Mouse (Mus musculus): ENCODE measurements at regions not wholly inside any gene's neighbourhood (a gene's known extent, or its start where the extent isn't known, plus 50 kb on each side); places are given as distances from the start of the nearest gene placed in this dataset.

- no peak overlapping the region for H3K9ac ChIP-seq
- ATAC-seq (ENCODE audit: low FRiP score, low read depth): no peak
- H3K4me1 ChIP-seq: no peaks in the 10 kb centered on the region
- no peaks in the 10 kb centered on the region for H3K9me3 ChIP-seq
- no peaks in the 10 kb centered on the region for H3K27me3 ChIP-seq (replicated peaks)
- no peaks in the 10 kb centered on the region for H3K36me3 ChIP-seq
- WGBS: 85% methylated on average over 4 of the region's 4 CpGs
- no peak overlapping the region for H3K4me3 ChIP-seq
- H3K27ac ChIP-seq: no peak overlapping the region
- no peak overlapping the region for H3K4me2 ChIP-seq (replicated peaks)
Observed at GRCm38 (mm10) chr12:97529556-97529955, 729.7 kb downstream of the Galc start.

- H3K27me3 ChIP-seq (replicated peaks): no peaks in the 10 kb centered on the region
- H3K27ac ChIP-seq: no peak overlapping the region
- H3K4me2 ChIP-seq (replicated peaks): no peak overlapping the region
- no peaks in the 10 kb centered on the region for H3K36me3 ChIP-seq
- WGBS: 48% methylated on average over 1 of the region's 1 CpGs
- no peaks in the 10 kb centered on the region for H3K4me1 ChIP-seq
- H3K9me3 ChIP-seq: no peaks in the 10 kb centered on the region
- ATAC-seq (ENCODE audit: low FRiP score, low read depth): no peak
- H3K4me3 ChIP-seq: no peak overlapping the region
- no peak overlapping the region for H3K9ac ChIP-seq
Observed at GRCm38 (mm10) chr12:97525931-97526330, 733.3 kb downstream of the Galc start.

- Histone ChIP-seq H3K4me2 (replicated peaks) (no peak overlapping the region), H3K9me3 (no peaks in the 10 kb centered on the region), H3K36me3 (no peaks in the 10 kb centered on the region), H3K9ac (no peak overlapping the region), H3K4me3 (no peak overlapping the region), H3K27me3 (replicated peaks) (no peaks in the 10 kb centered on the region), H3K27ac (no peak overlapping the region), H3K4me1 (no peaks in the 10 kb centered on the region)
- ATAC-seq (ENCODE audit: low FRiP score, low read depth): 0 out of 2 replicates have a peak, but pooled peaks have one; percentile 33
- WGBS: 74% methylated on average over 4 of the region's 4 CpGs
Observed at GRCm38 (mm10) chr12:97519834-97520489, 739.3 kb downstream of the Galc start.

GRCm38 (mm10) chr12:97517534-97517933, 741.7 kb downstream of the Galc start:
- no peak overlapping the region for H3K27ac ChIP-seq
- H3K4me2 ChIP-seq (replicated peaks): no peak overlapping the region
- no peaks in the 10 kb centered on the region for H3K27me3 ChIP-seq (replicated peaks)
- H3K9me3 ChIP-seq: no peaks in the 10 kb centered on the region
- H3K9ac ChIP-seq: no peak overlapping the region
- no peaks in the 10 kb centered on the region for H3K36me3 ChIP-seq
- no peaks in the 10 kb centered on the region for H3K4me1 ChIP-seq
- 85% methylated on average over 2 of the region's 2 CpGs for WGBS
- H3K4me3 ChIP-seq: no peak overlapping the region
- ATAC-seq (ENCODE audit: low FRiP score, low read depth): no peak

- no peak overlapping the region for H3K9ac ChIP-seq
- no peaks in the 10 kb centered on the region for H3K36me3 ChIP-seq
- WGBS: 96% methylated on average over 5 of the region's 5 CpGs
- H3K4me2 ChIP-seq (replicated peaks): no peak overlapping the region
- ATAC-seq (ENCODE audit: low FRiP score, low read depth): no peak
- no peak overlapping the region for H3K27ac ChIP-seq
- no peaks in the 10 kb centered on the region for H3K27me3 ChIP-seq (replicated peaks)
- no peaks in the 10 kb centered on the region for H3K4me1 ChIP-seq
- no peaks in the 10 kb centered on the region for H3K9me3 ChIP-seq
- no peak overlapping the region for H3K4me3 ChIP-seq
Observed at GRCm38 (mm10) chr12:97515805-97516204, 743.5 kb downstream of the Galc start.

GRCm38 (mm10) chr12:97511866-97512265, 747.4 kb downstream of the Galc start:
- Histone ChIP-seq H3K4me2 (replicated peaks) (no peak overlapping the region), H3K9me3 (no peaks in the 10 kb centered on the region), H3K36me3 (no peaks in the 10 kb centered on the region), H3K27ac (no peak overlapping the region), H3K27me3 (replicated peaks) (no peaks in the 10 kb centered on the region), H3K4me3 (no peak overlapping the region), H3K9ac (no peak overlapping the region), H3K4me1 (no peaks in the 10 kb centered on the region)
- no peak for ATAC-seq (ENCODE audit: low FRiP score, low read depth)
- 49% methylated on average over 9 of the region's 9 CpGs for WGBS

GRCm38 (mm10) chr12:97501441-97501840, 757.8 kb downstream of the Galc start:
- WGBS: 90% methylated on average over 2 of the region's 2 CpGs
- Histone ChIP-seq H3K9me3 (no peaks in the 10 kb centered on the region), H3K4me2 (replicated peaks) (no peak overlapping the region), H3K27me3 (replicated peaks) (no peaks in the 10 kb centered on the region), H3K27ac (no peak overlapping the region), H3K36me3 (no peaks in the 10 kb centered on the region), H3K4me1 (no peaks in the 10 kb centered on the region), H3K9ac (no peak overlapping the region), H3K4me3 (no peak overlapping the region)
- ATAC-seq (ENCODE audit: low FRiP score, low read depth): no peak

GRCm38 (mm10) chr12:97483559-97483958, 775.7 kb downstream of the Galc start:
- no peak overlapping the region for H3K27ac ChIP-seq
- H3K9me3 ChIP-seq: no peaks in the 10 kb centered on the region
- H3K4me3 ChIP-seq: no peak overlapping the region
- no peaks in the 10 kb centered on the region for H3K4me1 ChIP-seq
- H3K36me3 ChIP-seq: no peaks in the 10 kb centered on the region
- H3K4me2 ChIP-seq (replicated peaks): no peak overlapping the region
- WGBS: 79% methylated on average over 2 of the region's 2 CpGs
- H3K27me3 ChIP-seq (replicated peaks): no peaks in the 10 kb centered on the region
- no peak overlapping the region for H3K9ac ChIP-seq
- ATAC-seq (ENCODE audit: low FRiP score, low read depth): no peak

- Histone ChIP-seq H3K9ac (no peak overlapping the region), H3K4me1 (peaks cover 6% of the 10 kb centered on the region; the same call in 1 of the 2 replicates), H3K9me3 (no peaks in the 10 kb centered on the region), H3K36me3 (no peaks in the 10 kb centered on the region), H3K27ac (no peak overlapping the region), H3K27me3 (replicated peaks) (no peaks in the 10 kb centered on the region), H3K4me3 (no peak overlapping the region), H3K4me2 (replicated peaks) (no peak overlapping the region)
- ATAC-seq (ENCODE audit: low FRiP score, low read depth): peak; percentile 26; the same call in 1 of the 2 replicates
- WGBS: 38% methylated on average over 11 of the region's 11 CpGs
Observed at GRCm38 (mm10) chr12:97476466-97477250, 782.6 kb downstream of the Galc start.

- 16% methylated on average over 2 of the region's 2 CpGs for WGBS
- no peak overlapping the region for H3K9ac ChIP-seq
- H3K4me3 ChIP-seq: no peak overlapping the region
- ATAC-seq (ENCODE audit: low FRiP score, low read depth): peak; percentile 74
- no peaks in the 10 kb centered on the region for H3K36me3 ChIP-seq
- no peaks in the 10 kb centered on the region for H3K27me3 ChIP-seq (replicated peaks)
- H3K4me2 ChIP-seq (replicated peaks): no peak overlapping the region
- no peaks in the 10 kb centered on the region for H3K9me3 ChIP-seq
- peaks cover 6% of the 10 kb centered on the region; the same call in 1 of the 2 replicates for H3K4me1 ChIP-seq
- H3K27ac ChIP-seq: no peak overlapping the region
Observed at GRCm38 (mm10) chr12:97475751-97476150, 783.5 kb downstream of the Galc start.

- H3K27me3 ChIP-seq (replicated peaks): no peaks in the 10 kb centered on the region
- H3K9ac ChIP-seq: no peak overlapping the region
- no peaks in the 10 kb centered on the region for H3K4me1 ChIP-seq
- H3K4me3 ChIP-seq: no peak overlapping the region
- WGBS: 47% methylated on average over 3 of the region's 3 CpGs
- H3K4me2 ChIP-seq (replicated peaks): no peak overlapping the region
- ATAC-seq (ENCODE audit: low FRiP score, low read depth): peak; percentile 25; the same call in 1 of the 2 replicates
- no peaks in the 10 kb centered on the region for H3K36me3 ChIP-seq
- no peaks in the 10 kb centered on the region for H3K9me3 ChIP-seq
- H3K27ac ChIP-seq: no peak overlapping the region
Observed at GRCm38 (mm10) chr12:97469183-97469582, 790.1 kb downstream of the Galc start.

GRCm38 (mm10) chr12:97436141-97436540, 823.1 kb downstream of the Galc start:
- Histone ChIP-seq H3K9me3 (no peaks in the 10 kb centered on the region), H3K4me3 (no peak overlapping the region), H3K4me2 (replicated peaks) (no peak overlapping the region), H3K27me3 (replicated peaks) (no peaks in the 10 kb centered on the region), H3K4me1 (no peaks in the 10 kb centered on the region), H3K36me3 (no peaks in the 10 kb centered on the region), H3K27ac (no peak overlapping the region), H3K9ac (no peak overlapping the region)
- ATAC-seq (ENCODE audit: low FRiP score, low read depth): no peak
- WGBS: 72% methylated on average over 3 of the region's 3 CpGs
